Mouse (Mus musculus): Measurements from ENCODE around the gene Sppl2b. TPM values are rescaled to one million over a fixed set of nuclear protein-coding genes. Genes with fewer than 3 reads are reported as not detected.
"Not testable (repeated sequence)": the region's sequence is repeated elsewhere in the genome, so short reads cannot be mapped to it uniquely, and the experiment has no call there.

The Sppl2b gene
- total RNA-seq, 2 experiments from 2014 or later = 77.4 to 86.2 TPM

DNA sequence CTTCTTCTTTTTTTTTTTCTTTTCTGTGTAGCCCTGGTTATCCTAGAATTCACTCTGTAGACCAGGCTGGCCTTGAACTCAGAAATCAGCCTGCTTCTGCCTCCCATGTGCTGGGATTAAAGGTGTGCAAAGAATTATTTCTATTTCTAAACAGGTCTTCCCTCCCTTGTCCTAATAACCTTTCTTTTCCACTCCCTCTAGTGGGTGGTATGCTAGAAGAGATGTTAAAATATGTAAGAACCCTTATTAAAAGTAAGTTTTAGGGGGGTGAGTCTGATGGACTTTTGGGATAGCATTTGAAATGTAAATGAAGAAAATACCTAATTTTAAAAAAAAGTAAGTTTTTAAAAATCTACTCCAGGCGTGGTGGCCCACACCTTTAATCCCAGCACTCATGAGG lies 31.8 kb upstream of the Sppl2b start:
- DNase-seq = no peak
- intact Hi-C loops (cut with DNase I) = loop anchor here (5.0 kb wide), 1 partner anchor 59 kb away; no protein-coding TSS in a partner anchor

- intact Hi-C loops (cut with DNase I) = loop anchor here (5.0 kb wide), 1 partner anchor 58 kb away; no protein-coding TSS in a partner anchor
- DNase-seq = no peak
Observed at GRCm38 (mm10) chr10:80823847-80824643, 31.0 kb upstream of the Sppl2b start.

DNA sequence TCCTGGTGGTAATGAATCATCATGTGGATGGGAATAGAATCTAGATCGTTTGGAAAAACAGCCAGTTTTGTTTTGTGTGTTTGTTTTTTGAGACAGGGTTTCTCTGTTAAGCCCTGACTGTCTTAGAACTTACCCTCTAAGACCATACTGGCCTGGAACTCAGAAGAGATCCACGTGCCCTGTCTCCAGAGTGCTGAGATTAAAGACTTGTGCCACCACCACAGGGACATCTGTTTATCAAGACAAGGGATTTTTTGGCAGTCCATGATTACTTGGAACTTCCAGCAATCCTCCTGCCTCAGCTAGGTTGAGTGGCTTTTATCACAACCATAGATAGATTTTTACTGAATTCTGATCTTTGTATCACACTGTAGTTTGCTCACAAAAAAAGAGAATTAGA lies 30.2 kb upstream of the Sppl2b start:
- intact Hi-C loops (cut with DNase I) = loop anchor here (5.0 kb wide), 2 partner anchors 57 to 172 kb away; no protein-coding TSS in a partner anchor
- no peak for DNase-seq

DNA sequence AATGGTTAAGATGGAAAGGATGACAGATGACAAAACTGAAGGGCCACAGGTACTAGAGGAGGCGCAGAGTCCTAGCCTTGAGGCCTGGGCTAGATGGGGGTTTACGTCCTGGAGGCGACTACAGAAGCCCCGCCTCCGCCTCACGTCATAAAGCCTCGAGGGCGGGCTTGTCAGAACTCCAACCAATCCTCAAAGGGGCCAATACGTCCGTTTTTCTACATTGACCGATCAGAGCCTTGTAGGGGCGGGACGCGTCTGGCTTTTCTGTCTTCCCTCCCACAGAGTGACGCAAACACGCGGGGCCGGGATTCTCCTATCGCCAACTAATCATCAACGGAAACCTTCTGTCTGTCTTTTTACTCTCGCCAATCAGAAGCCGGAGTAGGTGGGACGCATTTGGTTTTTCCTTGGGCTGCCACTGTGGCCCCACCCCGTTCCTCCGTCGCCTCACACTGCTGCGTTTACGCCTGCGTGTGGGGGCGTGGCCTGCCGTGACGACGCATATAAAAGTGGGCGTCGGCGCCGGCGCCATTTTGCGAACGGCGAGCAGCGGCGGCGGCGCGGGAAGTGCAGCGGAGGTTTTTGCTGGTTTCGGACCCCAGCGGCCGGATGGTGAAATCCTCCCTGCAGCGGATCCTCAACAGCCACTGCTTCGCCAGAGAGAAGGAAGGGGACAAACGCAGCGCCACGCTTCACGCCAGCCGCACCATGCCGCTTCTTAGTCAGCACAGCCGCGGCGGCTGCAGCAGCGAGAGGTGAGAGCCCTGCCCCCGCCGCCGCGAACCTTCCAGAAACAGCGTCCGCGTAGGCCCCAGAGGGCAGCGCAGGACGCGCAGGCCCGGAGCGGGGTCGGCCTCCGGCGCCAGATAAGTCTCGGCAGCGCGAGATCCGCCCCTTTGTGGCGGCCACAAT lies 28.7 kb upstream of the Sppl2b start, which contains the start of gene Oaz1:
Gene Oaz1, plus strand, starts transcription at position 506 of the 912 bp plus-strand sequence.
- intact Hi-C loops (cut with DNase I) = loop anchor here (5.0 kb wide), 1 partner anchor 171 kb away; no protein-coding TSS in a partner anchor

DNA sequence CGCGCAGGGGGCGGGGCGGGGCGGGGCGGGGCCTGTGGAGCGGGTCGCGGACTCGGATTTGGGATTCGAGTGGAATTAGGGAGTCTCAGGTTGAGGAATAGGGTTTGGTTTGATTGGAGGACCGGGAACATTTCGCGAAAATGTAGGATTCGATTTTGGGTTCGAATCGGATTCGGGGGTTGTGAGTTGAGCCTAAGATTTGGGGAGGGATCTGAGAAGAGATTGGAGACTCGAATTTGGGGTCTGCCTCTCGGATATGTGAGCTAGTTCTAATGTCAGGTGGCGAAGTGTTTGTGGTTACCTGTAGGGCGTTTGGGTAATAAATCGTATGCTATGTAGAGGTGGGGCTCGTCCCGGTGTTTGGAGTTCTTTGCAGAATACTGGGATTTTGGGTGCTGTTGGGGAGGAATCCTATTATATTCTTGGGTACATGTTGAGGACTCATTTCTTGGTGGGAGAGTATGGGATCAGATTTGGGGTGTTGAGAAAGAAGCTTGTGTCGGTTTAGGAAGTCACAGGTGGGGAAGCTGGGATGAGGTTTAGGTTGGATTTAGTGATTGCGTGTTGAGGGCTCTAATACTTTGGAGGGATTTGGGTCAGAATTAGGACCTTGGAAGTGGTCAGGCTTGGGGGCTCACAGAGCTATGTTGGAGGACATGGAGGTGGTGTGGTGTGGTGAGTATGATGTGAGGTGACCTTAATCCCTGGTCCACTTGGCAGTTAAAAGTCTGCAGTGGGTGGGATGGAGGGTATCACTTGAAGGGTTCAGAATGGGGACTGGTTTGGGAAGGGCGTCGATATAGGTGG lies 27.8 kb upstream of the Sppl2b start:
- DNase-seq = no peak
- intact Hi-C loops (cut with DNase I) = loop anchor here (5.0 kb wide), 1 partner anchor 170 kb away; no protein-coding TSS in a partner anchor

More for the DNA sequence above, 28.7 kb upstream of the Sppl2b start, which contains the start of gene Oaz1:
- DNase-seq = peak; percentile 98

GRCm38 (mm10) chr10:80827870-80828420 lies 27.1 kb upstream of the Sppl2b start:
- DNase-seq = no peak
- intact Hi-C loops (cut with DNase I) = loop anchor here (5.0 kb wide), 1 partner anchor 169 kb away; no protein-coding TSS in a partner anchor

DNA sequence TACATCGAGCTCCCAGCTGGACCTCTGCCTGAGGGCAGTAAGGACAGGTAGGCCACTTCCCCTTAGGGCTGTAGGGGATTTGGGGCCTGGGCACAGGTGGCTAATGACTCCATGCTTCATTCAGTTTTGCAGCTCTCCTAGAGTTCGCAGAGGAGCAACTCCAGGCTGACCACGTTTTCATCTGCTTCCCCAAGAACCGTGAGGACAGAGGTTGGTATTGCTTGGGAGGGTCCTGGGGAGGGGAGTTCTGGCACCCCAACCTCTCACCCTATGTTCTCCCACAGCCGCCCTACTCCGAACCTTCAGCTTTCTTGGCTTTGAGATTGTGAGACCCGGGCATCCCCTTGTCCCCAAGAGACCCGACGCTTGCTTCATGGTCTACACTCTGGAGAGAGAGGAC lies 26.5 kb upstream of the Sppl2b start:
- intact Hi-C loops (cut with DNase I) = loop anchor here (5.0 kb wide), 1 partner anchor 169 kb away; no protein-coding TSS in a partner anchor
- DNase-seq = not testable (repeated sequence)

DNA sequence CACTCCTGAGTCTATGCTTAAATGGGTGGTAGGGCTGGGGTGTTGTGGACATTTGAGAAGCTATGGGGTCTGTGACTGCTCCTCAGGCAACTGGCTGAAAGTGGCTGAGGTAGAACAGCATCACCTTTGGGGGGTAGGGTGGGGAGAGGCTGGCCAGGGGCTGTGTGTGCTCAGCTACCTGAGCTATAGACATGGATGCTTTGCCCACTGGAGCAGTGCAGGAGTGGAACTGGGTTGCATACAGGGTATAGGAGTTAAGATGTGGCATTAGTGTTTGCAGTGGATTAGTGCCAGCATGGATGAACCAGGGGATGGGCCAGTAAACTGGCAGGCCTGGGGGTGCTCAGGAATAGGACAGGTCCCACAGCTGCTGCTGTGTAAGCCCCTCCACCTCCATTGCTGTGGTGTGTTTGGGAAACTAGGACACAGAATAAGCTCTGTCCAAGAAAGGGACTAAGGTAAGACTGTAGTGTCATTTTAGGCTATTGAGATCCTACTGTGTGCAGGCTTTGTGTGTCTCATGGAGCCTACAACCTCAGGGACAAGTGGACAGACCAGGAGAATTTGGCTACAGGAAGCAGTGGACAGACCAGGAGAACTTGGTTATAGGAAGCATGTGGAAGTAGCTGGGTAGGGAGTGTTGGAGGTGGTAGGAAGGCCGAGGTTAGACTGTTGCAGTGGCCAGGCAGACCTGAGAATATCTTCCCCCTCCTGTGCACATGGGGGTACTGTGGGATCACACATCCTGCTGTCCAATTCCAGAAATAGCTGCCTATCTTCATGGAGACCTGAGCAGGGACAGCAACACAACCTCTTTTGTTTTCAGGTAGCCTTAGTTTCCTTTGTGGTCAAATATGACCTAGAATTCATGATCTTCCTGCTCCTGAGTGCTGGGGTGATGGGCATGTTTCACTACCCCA lies 25.5 kb upstream of the Sppl2b start:
- DNase-seq = no peak
- intact Hi-C loops (cut with DNase I) = loop anchor here (5.0 kb wide), 1 partner anchor 168 kb away; no protein-coding TSS in a partner anchor

- DNase-seq = peak; percentile 52
- intact Hi-C loops (cut with DNase I) = no loop called here
Observed at GRCm38 (mm10) chr10:80831136-80831535, 23.9 kb upstream of the Sppl2b start.

GRCm38 (mm10) chr10:80832818-80833217 lies 22.3 kb upstream of the Sppl2b start:
- intact Hi-C loops (cut with DNase I) = no loop called here
- no peak for DNase-seq

DNA sequence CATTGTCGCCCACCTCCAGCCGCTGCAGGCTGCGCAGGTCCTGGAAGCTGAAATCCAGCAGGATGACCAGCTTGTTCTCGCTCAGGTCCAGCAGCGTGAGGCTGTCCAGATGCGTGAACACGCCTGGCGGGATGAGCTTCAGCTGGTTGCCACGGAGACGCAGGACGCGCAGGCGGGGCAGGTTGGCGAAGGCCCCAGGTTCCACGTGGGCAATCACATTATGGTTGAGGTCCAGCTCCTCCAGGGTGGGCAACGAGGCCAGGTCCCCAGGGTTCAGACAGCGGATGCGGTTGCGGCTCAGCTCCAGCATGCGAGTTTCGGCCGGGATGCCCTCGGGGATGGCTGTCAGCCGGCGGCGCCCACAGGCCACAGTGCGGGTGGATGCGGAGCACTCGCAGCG lies 19.5 kb upstream of the Sppl2b start:
- DNase-seq = no peak
- intact Hi-C loops (cut with DNase I) = no loop called here

- peak; percentile 67 for DNase-seq
- intact Hi-C loops (cut with DNase I) = no loop called here
Observed at GRCm38 (mm10) chr10:80836949-80837379, 18.1 kb upstream of the Sppl2b start.

GRCm38 (mm10) chr10:80837827-80838226 lies 17.2 kb upstream of the Sppl2b start:
- intact Hi-C loops (cut with DNase I) = no loop called here
- no peak for DNase-seq

DNA sequence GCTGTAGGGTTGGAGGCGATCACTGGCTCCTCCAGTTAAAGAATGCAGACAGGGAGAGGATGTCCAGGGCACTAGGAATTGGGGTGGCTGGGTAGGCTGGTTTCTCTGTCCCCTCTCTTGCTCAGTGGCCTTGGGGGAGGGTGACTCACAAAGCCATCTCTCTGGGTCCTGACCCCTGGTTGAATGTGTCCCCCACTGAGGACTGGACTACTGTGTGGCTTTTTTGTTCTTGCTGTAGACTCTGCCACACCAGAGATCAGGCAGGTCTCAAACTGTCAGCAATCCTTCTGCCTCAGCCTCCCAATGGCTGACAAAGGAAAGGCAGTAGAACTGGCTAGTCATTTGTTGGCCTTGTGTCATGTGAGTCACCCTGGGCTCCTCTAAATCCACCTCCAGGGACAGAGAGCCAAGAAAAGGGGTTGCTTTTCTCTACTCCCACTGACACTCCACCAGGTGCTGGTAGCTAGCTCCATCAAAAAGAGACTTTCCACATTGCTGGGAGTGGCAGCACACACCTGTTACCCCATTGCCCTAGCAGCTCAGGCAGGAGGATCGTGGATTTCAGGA lies 16.6 kb upstream of the Sppl2b start:
- no peak for DNase-seq
- intact Hi-C loops (cut with DNase I) = no loop called here

DNA sequence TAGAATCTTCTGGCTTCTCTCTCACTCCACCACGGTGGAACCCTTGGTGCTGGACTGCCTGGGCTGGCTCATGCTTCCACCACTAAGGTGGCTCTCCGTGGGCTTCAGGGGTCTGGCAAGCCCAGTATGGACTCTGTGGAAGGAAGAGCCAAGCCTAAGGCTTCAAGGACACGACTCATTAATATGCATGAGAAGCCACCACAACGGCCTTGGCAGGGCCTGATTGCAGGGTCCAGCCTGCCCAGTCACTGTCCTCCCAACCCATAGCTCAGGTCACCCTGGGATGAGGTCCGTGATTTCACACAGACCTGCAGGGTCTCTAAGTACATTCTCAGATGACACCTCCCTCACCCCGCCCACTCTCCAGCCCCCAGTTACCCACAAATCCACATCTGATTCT lies 15.2 kb upstream of the Sppl2b start:
- no peak for DNase-seq
- intact Hi-C loops (cut with DNase I) = no loop called here

DNA sequence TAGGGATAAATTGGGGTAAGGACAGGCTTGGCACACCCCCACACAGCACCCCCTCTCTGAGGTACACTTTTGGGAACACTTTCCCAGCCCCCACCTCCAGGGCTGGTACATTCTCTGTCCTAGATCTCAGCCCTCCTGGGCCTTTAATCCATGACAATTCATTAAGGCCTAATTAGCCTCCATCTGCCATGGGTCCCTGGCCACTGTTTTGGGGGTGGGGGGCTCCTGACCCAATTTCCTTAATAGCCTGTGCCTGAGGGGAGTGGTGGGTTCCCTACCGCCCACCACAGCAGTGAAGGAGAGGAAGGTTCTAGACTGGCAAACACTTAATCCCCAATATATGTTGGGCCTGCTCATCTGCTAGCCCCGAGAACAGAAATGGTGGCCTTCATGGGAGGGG lies 13.4 kb upstream of the Sppl2b start:
- intact Hi-C loops (cut with DNase I) = no loop called here
- no peak for DNase-seq

DNA sequence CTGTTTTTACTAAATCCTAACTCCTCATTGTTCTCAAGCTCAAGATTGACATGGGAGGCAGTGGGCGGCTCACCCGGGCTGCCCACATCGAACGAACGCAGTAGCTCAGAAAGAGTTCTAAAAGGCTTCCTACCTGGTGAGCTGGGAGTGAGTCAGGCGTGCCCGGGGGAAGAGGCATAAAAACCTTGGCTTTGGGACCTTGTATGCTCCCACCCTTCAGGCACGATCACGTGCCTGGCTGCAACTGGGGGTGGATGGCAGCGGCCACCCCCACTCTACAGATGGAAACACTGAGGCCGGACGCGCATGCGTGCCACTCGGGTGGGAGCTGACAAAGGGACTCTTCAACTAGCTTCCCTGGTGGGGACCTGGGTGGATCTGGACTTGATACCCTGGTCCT lies 12.7 kb upstream of the Sppl2b start:
- DNase-seq = no peak
- intact Hi-C loops (cut with DNase I) = no loop called here
